Mouse (Mus musculus) liver, adult 2 months (tissue): ENCODE measurements around the gene Slc44a3. TPM values are rescaled to one million over a fixed set of nuclear protein-coding genes. Genes with fewer than 3 reads are reported as not detected.

Experiments used
- DNase-seq: peaks from one replicate; pipeline ENCODE4 v3.0.0-alpha.2; 2011; ENCODE audit warnings: low read depth, low spot score; ENCODE audit errors: extremely low read depth
- H3K27ac ChIP-seq: fragments of 200-500 bp; replicated peaks from 2 replicates; pipeline ENCODE4 v1.5.1; 2012; ENCODE audit warnings: low read depth, mild to moderate bottlenecking, control low read depth, inconsistent platforms, low read length; ENCODE audit not compliant: insufficient read depth
- H3K27me3 ChIP-seq: fragments of 200-500 bp; 2 replicates; pipeline ENCODE4 v1.6.1; 2012; ENCODE audit warnings: mild to moderate bottlenecking, moderate library complexity, low read length, inconsistent platforms; ENCODE audit not compliant: control insufficient read depth, insufficient read depth
- H3K36me3 ChIP-seq: fragments of 200-500 bp; 2 replicates; pipeline ENCODE4 v1.6.1; 2012; ENCODE audit warnings: low read length, inconsistent platforms; ENCODE audit not compliant: control insufficient read depth, insufficient read depth
- H3K4me1 ChIP-seq: fragments of 200-500 bp; 2 replicates; pipeline ENCODE4 v1.6.1; 2011; ENCODE audit warnings: low read length; ENCODE audit not compliant: control insufficient read depth, insufficient read depth
- H3K4me3 ChIP-seq: fragments of 200-500 bp; 2 replicates; pipeline ENCODE4 v1.5.1; 2011; ENCODE audit warnings: low read depth, mild to moderate bottlenecking, control low read depth, low read length, moderate library complexity; ENCODE audit not compliant: insufficient read depth
- H3K79me2 ChIP-seq: fragments of 200-500 bp; 2 replicates; pipeline ENCODE4 v1.6.1; 2012; ENCODE audit warnings: inconsistent platforms, mild to moderate bottlenecking, low read length, moderate library complexity; ENCODE audit not compliant: control insufficient read depth, insufficient read depth
- H3K9ac ChIP-seq: fragments of 200-500 bp; 2 replicates; pipeline ENCODE4 v1.6.1; 2012; ENCODE audit warnings: low read depth, mild to moderate bottlenecking, control low read depth, inconsistent platforms, low read length
- CTCF ChIP-seq: fragments of 200-500 bp; IDR thresholded peaks from 2 replicates; pipeline ENCODE4 v1.5.1; 2011; ENCODE audit warnings: low read depth, low read length, control low read depth
- POLR2A ChIP-seq: fragments of 200-500 bp; IDR thresholded peaks from 2 replicates; pipeline ENCODE4 v1.6.1; 2011; ENCODE audit warnings: low read length, control low read depth; ENCODE audit not compliant: insufficient read depth; ENCODE audit errors: extremely low read depth
- WGBS: fragments of 180-500 bp; shearing (Covaris S2); methylation state at CpG from one replicate; pipeline ENCODE4 v1.1.7; 2018; 5-methylcytosine and 5-hydroxymethylcytosine counted together
- polyA plus RNA-seq: library from polyadenylated mRNA; depleted of rRNA; stranded (reverse); fragments of >200 nt; gene quantifications from 2 replicates; pipeline ENCODE4 v1.2.3, GENCODE M21; 2012
- total RNA-seq: library from RNA; depleted of rRNA; stranded (reverse); fragments of >200 nt; gene quantifications from 2 replicates; pipeline ENCODE4 v1.2.3, GENCODE M21; 2014

The Slc44a3 gene
- total and polyA plus RNA-seq, 2 experiments: 4.7 to 6.6 TPM

GRCm38 (mm10) chr3:121458545-121459492 lies 73.4 kb downstream of the Slc44a3 start:
- Histone ChIP-seq H3K9ac (no peak overlapping the region), H3K36me3 (peaks cover 48% of the 10 kb centered on the region), H3K27me3 (no peaks in the 10 kb centered on the region), H3K4me3 (no peak overlapping the region), H3K79me2 (no peaks in the 10 kb centered on the region), H3K4me1 (peaks cover 2% of the 10 kb centered on the region; the same call in 1 of the 2 replicates), H3K27ac (no peak overlapping the region)
- peak; percentile 38 for DNase-seq
- TF ChIP-seq CTCF (no peak), POLR2A (no peak)
- WGBS: 56% methylated on average over 14 of the region's 14 CpGs

GRCm38 (mm10) chr3:121451404-121451803 lies 80.8 kb downstream of the Slc44a3 start:
- no peak overlapping the region for H3K4me3 ChIP-seq
- WGBS: 93% methylated on average over 10 of the region's 10 CpGs
- peaks cover 48% of the 10 kb centered on the region for H3K36me3 ChIP-seq
- H3K4me1 ChIP-seq: peaks cover 20% of the 10 kb centered on the region
- no peaks in the 10 kb centered on the region for H3K27me3 ChIP-seq
- DNase-seq: no peak
- no peak overlapping the region for H3K9ac ChIP-seq
- H3K79me2 ChIP-seq: peaks cover 23% of the 10 kb centered on the region; the same call in 1 of the 2 replicates
- TF ChIP-seq POLR2A (no peak), CTCF (no peak)
- no peak overlapping the region for H3K27ac ChIP-seq

GRCm38 (mm10) chr3:121449527-121449926 lies 82.7 kb downstream of the Slc44a3 start:
- DNase-seq: peak; percentile 92
- no peak overlapping the region for H3K4me3 ChIP-seq
- no peaks in the 10 kb centered on the region for H3K27me3 ChIP-seq
- TF ChIP-seq CTCF: no peak
- peaks cover 36% of the 10 kb centered on the region for H3K36me3 ChIP-seq
- H3K4me1 ChIP-seq: peaks cover 27% of the 10 kb centered on the region
- peak overlapping the region; percentile 59; the same call in 1 of the 2 replicates for H3K9ac ChIP-seq
- peak overlapping the region; percentile 66 for H3K27ac ChIP-seq
- 33% methylated on average over 8 of the region's 8 CpGs for WGBS
- H3K79me2 ChIP-seq: peaks cover 30% of the 10 kb centered on the region; the same call in 1 of the 2 replicates

GRCm38 (mm10) chr3:121448606-121449005 lies 83.6 kb downstream of the Slc44a3 start:
- Histone ChIP-seq H3K4me3 (no peak overlapping the region), H3K27me3 (no peaks in the 10 kb centered on the region), H3K4me1 (peaks cover 34% of the 10 kb centered on the region), H3K9ac (no peak overlapping the region), H3K36me3 (peaks cover 28% of the 10 kb centered on the region), H3K27ac (peak overlapping the region; percentile 38), H3K79me2 (peaks cover 38% of the 10 kb centered on the region)
- WGBS: 48% methylated on average over 8 of the region's 8 CpGs
- TF ChIP-seq POLR2A (no peak), CTCF (no peak)
- DNase-seq: peak; percentile 34

- Histone ChIP-seq H3K27me3 (no peaks in the 10 kb centered on the region), H3K27ac (peak overlapping the region; percentile 38), H3K4me1 (peaks cover 36% of the 10 kb centered on the region), H3K36me3 (peaks cover 28% of the 10 kb centered on the region), H3K4me3 (no peak overlapping the region), H3K79me2 (peaks cover 42% of the 10 kb centered on the region), H3K9ac (peak overlapping the region; percentile 16)
- WGBS: 25% methylated on average over 11 of the region's 11 CpGs
- no peak for TF ChIP-seq POLR2A
- no peak for TF ChIP-seq CTCF
- DNase-seq: peak; percentile 62
These were observed 84.2 kb downstream of the Slc44a3 start for GRCm38 (mm10) chr3:121448029-121448468.

- no peak overlapping the region for H3K9ac ChIP-seq
- TF ChIP-seq CTCF (no peak), POLR2A (no peak)
- peaks cover 45% of the 10 kb centered on the region for H3K4me1 ChIP-seq
- WGBS: 14% methylated on average over 8 of the region's 8 CpGs
- H3K27ac ChIP-seq: no peak overlapping the region
- H3K27me3 ChIP-seq: no peaks in the 10 kb centered on the region
- peaks cover 56% of the 10 kb centered on the region for H3K79me2 ChIP-seq
- DNase-seq: peak; percentile 75
- H3K4me3 ChIP-seq: no peak overlapping the region
- H3K36me3 ChIP-seq: peaks cover 14% of the 10 kb centered on the region
These were observed 85.8 kb downstream of the Slc44a3 start for GRCm38 (mm10) chr3:121446454-121446853.
